Comparison of ENCODE assay signal across 8 mouse cellular contexts in genomic region chr2:57113431-57113830, GRCm38 (mm10). TPM values are rescaled to one million over a fixed set of nuclear protein-coding genes. Genes with fewer than 3 reads are reported as not detected.
DNase-seq lines count a peak whose midpoint lies in the region; ATAC-seq and TF ChIP-seq lines count a peak whose summit lies in the region.

No protein-coding gene starts in this region.

- peaks cover 3 to 13% of the 10 kb centered on the region in 2 experiments; a peak in 1 of 4 replicates for H3K4me1 ChIP-seq in heart, embryonic 14.5 days (ENCODE audit: control insufficient read depth in 2 of 2, insufficient read depth in 2 of 2, low read length in 2 of 2)
- H3K4me1 ChIP-seq in cortical plate, adult 2 months (ENCODE audit: control insufficient read depth, insufficient read depth, low read length): no peaks in the 10 kb centered on the region
- peaks cover 13% of the 10 kb centered on the region; the same call in 1 of the 2 replicates for H3K4me1 ChIP-seq in forebrain, postnatal 0 days (ENCODE audit: insufficient read depth)
- H3K4me1 ChIP-seq in liver, postnatal 0 days (ENCODE audit: insufficient read depth): peaks cover 19% of the 10 kb centered on the region

- H3K27me3 ChIP-seq in heart, embryonic 14.5 days (ENCODE audit: control insufficient read depth, insufficient read depth, low read length): peaks cover 58% of the 10 kb centered on the region
- peaks cover 45% of the 10 kb centered on the region for H3K27me3 ChIP-seq in forebrain, postnatal 0 days (ENCODE audit: insufficient read depth, low read length)
- H3K27me3 ChIP-seq in liver, postnatal 0 days (ENCODE audit: insufficient read depth, low read length): peaks cover 77% of the 10 kb centered on the region

- DNase-seq in heart, postnatal 14 days: no peak
- no peak for DNase-seq in forebrain, postnatal 0 days
- DNase-seq in liver, postnatal 0 days: no peak
- DNase-seq in B cell, adult 2 months: no peak
- DNase-seq in adrenal gland, postnatal 4 days (ENCODE audit: low spot score in 2 of 2): no peak
- no peak for DNase-seq in spleen, adult 12 weeks (ENCODE audit: low spot score)

- no peak overlapping the region for H3K27ac ChIP-seq in heart, embryonic 14.5 days (replicated peaks in 1 of 2; ENCODE audit: control insufficient read depth in 1 of 2, insufficient read depth in 1 of 2, low read depth in 2 of 2, low read length in 2 of 2)
- no peak overlapping the region for H3K27ac ChIP-seq in cortical plate, adult 2 months (ENCODE audit: insufficient read depth, low read length)
- H3K27ac ChIP-seq in forebrain, postnatal 0 days (ENCODE audit: low read depth, low read length): no peak overlapping the region
- H3K27ac ChIP-seq in liver, postnatal 0 days (ENCODE audit: low read depth): no peak overlapping the region

- H3K9ac ChIP-seq in heart, embryonic 14.5 days (ENCODE audit: low read length): no peak overlapping the region
- peak overlapping the region; percentile 53; the same call in 1 of the 2 replicates for H3K9ac ChIP-seq in forebrain, postnatal 0 days
- no peak overlapping the region for H3K9ac ChIP-seq in liver, postnatal 0 days (replicated peaks)

- WGBS in heart, embryonic 14.5 days: 38% methylated on average over 5 of the region's 5 CpGs
- WGBS in forebrain, postnatal 0 days: 43% methylated on average over 5 of the region's 5 CpGs
- 36% methylated on average over 5 of the region's 5 CpGs for WGBS in liver, postnatal 0 days (ENCODE audit: insufficient replicate concordance)

- intact Hi-C loops in heart, postnatal 14 days (cut with DNase I): no loop called here

- peak overlapping the region; percentile 99 for H3K4me2 ChIP-seq in heart, embryonic 14.5 days (ENCODE audit: low read length)
- peak overlapping the region; percentile 99; the same call in 1 of the 2 replicates for H3K4me2 ChIP-seq in forebrain, postnatal 0 days (ENCODE audit: low read depth)
- H3K4me2 ChIP-seq in liver, postnatal 0 days (ENCODE audit: low read depth, low read length): 0 out of 2 replicates have a peak overlapping the region, but pooled peaks have one; percentile 91

- H3K36me3 ChIP-seq in heart, embryonic 14.5 days (ENCODE audit: control insufficient read depth, insufficient read depth, low read length): no peaks in the 10 kb centered on the region
- no peaks in the 10 kb centered on the region for H3K36me3 ChIP-seq in forebrain, postnatal 0 days (ENCODE audit: insufficient read depth)
- no peaks in the 10 kb centered on the region for H3K36me3 ChIP-seq in liver, postnatal 0 days (replicated peaks; ENCODE audit: insufficient read depth, low read length)

- no peak for TF ChIP-seq CTCF in cortical plate, adult 2 months (IDR thresholded peaks at IDR 0.05; ENCODE audit: extremely low read depth, insufficient read depth, low read length)
- TF ChIP-seq CTCF in forebrain, postnatal 0 days (IDR thresholded peaks at IDR 0.05; ENCODE audit: low read depth): no peak
- TF ChIP-seq CTCF in liver, postnatal 0 days (IDR thresholded peaks at IDR 0.05; ENCODE audit: low read depth): no peak

- H3K4me3 ChIP-seq in heart, embryonic 14.5 days (ENCODE audit: control insufficient read depth in 1 of 2, insufficient read depth in 1 of 2, low read depth in 1 of 2, low read length in 2 of 2): peak overlapping the region in 1 of 2 experiments; percentile 82; a peak in 2 of 4 replicates
- peak overlapping the region; percentile 59; the same call in 1 of the 2 replicates for H3K4me3 ChIP-seq in cortical plate, adult 2 months (ENCODE audit: insufficient read depth, low read length)
- peak overlapping the region; percentile 75 for H3K4me3 ChIP-seq in forebrain, postnatal 0 days (ENCODE audit: low read depth, low read length)
- H3K4me3 ChIP-seq in liver, postnatal 0 days (ENCODE audit: low read depth, low read length): peak overlapping the region; percentile 68; the same call in 1 of the 2 replicates

- TF ChIP-seq POLR2A in cortical plate, adult 2 months (IDR thresholded peaks at IDR 0.05; ENCODE audit: extremely low read depth, insufficient read depth, low read length): no peak

- TF ChIP-seq EP300 in liver, postnatal 0 days (IDR thresholded peaks at IDR 0.05; ENCODE audit: low read depth): no peak

- ATAC-seq in heart, embryonic 14.5 days (ENCODE audit: insufficient number of reproducible peaks, insufficient read depth, low FRiP score, low read depth): no peak
- ATAC-seq in forebrain, postnatal 0 days: no peak
- no peak for ATAC-seq in liver, postnatal 0 days

- peaks cover 7% of the 10 kb centered on the region for H3K9me3 ChIP-seq in heart, embryonic 14.5 days (ENCODE audit: control insufficient read depth, low read length)
- no peaks in the 10 kb centered on the region for H3K9me3 ChIP-seq in forebrain, postnatal 0 days (ENCODE audit: low read length)
- no peaks in the 10 kb centered on the region; the same call in 1 of the 2 replicates for H3K9me3 ChIP-seq in liver, postnatal 0 days (ENCODE audit: low read length)

RNA-seq across cellular contexts. Expression of gene Nr4a2, which starts 10.4 kb away (rescaled TPM):
- 1.9 and 2.4 TPM in 2 replicates for polyA plus RNA-seq in heart, embryonic 14.5 days (2014; fragmentation: Nextera tagmentation; extraction: Ambion mirVana)
- 1 to 10 TPM; 1.7 to 1.9 TPM for total RNA-seq in heart, postnatal 14 days (2021)
- 11.0 and 21.5 TPM in 2 replicates for polyA plus RNA-seq in cortical plate, adult 2 months (2012; rRNA removed)
- total RNA-seq in forebrain, postnatal 0 days (2014; rRNA removed): 26.4 and 30.6 TPM in 2 replicates
- 25.1 and 59.4 TPM in 2 replicates for polyA plus RNA-seq in forebrain, postnatal 0 days (2015; fragmentation: Nextera tagmentation; extraction: Ambion mirVana)
- polyA plus RNA-seq in liver, postnatal 0 days (2015; fragmentation: Nextera tagmentation; extraction: Ambion mirVana): 0.18 and 0.27 TPM in 2 replicates
- total RNA-seq in adrenal gland, postnatal 4 days (2021): 1 to 10 TPM; 6.6 to 7.6 TPM
